Mouse (Mus musculus) forebrain, embryonic 15.5 days (tissue): ENCODE measurements around the gene Olfr323. TPM values are rescaled to one million over a fixed set of nuclear protein-coding genes. Genes with fewer than 3 reads are reported as not detected.

ENCODE experiments used
- ATAC-seq: fragments of 200-750 bp; cut with Nextera tagmentation; replicated peaks from 2 replicates; pipeline ENCODE4 v1.8.0; 2017; ENCODE audit warnings: mild to moderate bottlenecking, moderate TSS enrichment, moderate library complexity
- H3K27ac ChIP-seq: fragments of 300-500 bp; sonication (generic); replicated peaks from 2 replicates; pipeline ENCODE4 v1.5.1; 2015; ENCODE audit warnings: mild to moderate bottlenecking, inconsistent platforms
- H3K27me3 ChIP-seq: fragments of 300-500 bp; sonication (generic); 2 replicates; pipeline ENCODE4 v1.6.1; 2015; ENCODE audit warnings: inconsistent platforms
- H3K36me3 ChIP-seq: fragments of 300-500 bp; sonication (generic); 2 replicates; pipeline ENCODE4 v1.6.1; 2015; ENCODE audit warnings: mild to moderate bottlenecking, inconsistent platforms
- H3K4me1 ChIP-seq: fragments of 300-500 bp; sonication (generic); 2 replicates; pipeline ENCODE4 v1.6.1; 2015; ENCODE audit warnings: inconsistent platforms
- H3K4me2 ChIP-seq: fragments of 300-500 bp; sonication (generic); replicated peaks from 2 replicates; pipeline ENCODE4 v1.6.1; 2015; ENCODE audit warnings: mild to moderate bottlenecking, inconsistent platforms
- H3K4me3 ChIP-seq: fragments of 300-500 bp; sonication (generic); 2 replicates; pipeline ENCODE4 v1.5.1; 2015; ENCODE audit warnings: mild to moderate bottlenecking, inconsistent platforms
- H3K9ac ChIP-seq: fragments of 300-500 bp; sonication (generic); replicated peaks from 2 replicates; pipeline ENCODE4 v1.6.1; 2015; ENCODE audit warnings: mild to moderate bottlenecking, inconsistent platforms
- H3K9me3 ChIP-seq: fragments of 300-500 bp; sonication (generic); 2 replicates; pipeline ENCODE4 v1.6.1; 2016; ENCODE audit warnings: inconsistent platforms
- WGBS: fragments of 180-500 bp; shearing (Covaris S2); methylation state at CpG from one replicate; pipeline ENCODE4 v1.1.7; 2015; ENCODE audit warnings: mixed read lengths; 5-methylcytosine and 5-hydroxymethylcytosine counted together
- polyA plus RNA-seq: library from polyadenylated mRNA; unstranded; fragments of >200 nt; fragmentation: Nextera tagmentation; extraction: Ambion mirVana; gene quantifications from 2 replicates; pipeline ENCODE4 v1.2.1, GENCODE M21; 2015

Gene Olfr323
- polyA plus RNA-seq, 1 experiment from 2014 or later, result not detected

DNA sequence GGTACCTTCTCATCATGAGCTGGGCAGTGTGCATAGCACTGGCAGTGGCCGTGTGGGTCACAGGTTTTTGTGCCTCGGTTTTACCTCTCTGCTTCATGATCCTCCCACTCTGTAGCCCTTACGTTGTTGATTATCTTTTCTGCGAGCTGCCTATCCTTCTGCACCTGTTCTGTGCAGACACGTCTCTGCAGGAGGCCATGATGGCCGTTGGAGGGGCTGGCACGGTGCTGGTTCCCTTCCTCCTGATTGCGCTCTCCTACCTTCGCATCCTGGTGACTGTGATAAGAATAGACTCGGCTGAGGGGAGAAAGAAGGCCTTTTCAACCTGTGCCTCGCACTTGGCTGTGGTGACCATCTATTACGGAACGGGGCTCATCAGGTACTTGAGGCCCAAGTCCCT, 32.5 kb downstream of the Olfr323 start:
- Histone ChIP-seq H3K36me3 (no peaks in the 10 kb centered on the region), H3K4me3 (no peak overlapping the region), H3K4me2 (no peak overlapping the region), H3K9me3 (no peaks in the 10 kb centered on the region), H3K4me1 (no peaks in the 10 kb centered on the region), H3K27ac (no peak overlapping the region), H3K27me3 (no peaks in the 10 kb centered on the region), H3K9ac (no peak overlapping the region)
- ATAC-seq, result no peak
- 90% methylated on average over 13 of the region's 13 CpGs for WGBS

DNA sequence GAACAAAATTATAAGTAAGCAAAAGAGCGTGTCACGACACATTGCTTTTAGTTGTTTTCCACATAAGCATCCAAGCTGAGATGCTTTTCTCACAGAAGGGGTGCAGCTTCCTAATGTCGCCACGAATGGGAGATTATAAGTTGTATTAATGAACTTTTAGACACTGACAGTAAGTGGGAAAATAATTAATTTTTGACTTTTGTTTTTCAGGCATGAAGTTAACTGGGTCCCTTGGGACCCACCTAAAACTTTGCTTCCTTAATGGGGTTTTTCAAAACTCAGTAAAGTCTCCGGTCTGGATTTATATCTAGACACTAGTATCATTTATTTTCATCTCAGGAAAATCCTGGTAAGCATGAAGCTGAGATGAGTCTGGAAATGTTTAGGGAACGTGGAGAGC, 35.5 kb downstream of the Olfr323 start, which contains the start of gene Olfr324:
Gene Olfr324 (plus strand): TSS at position 301 of the 400 bp plus-strand sequence.
- H3K27me3 ChIP-seq, result no peaks in the 10 kb centered on the region
- no peak within 1 kb of the TSS for H3K4me3 ChIP-seq
- H3K9me3 ChIP-seq, result no peaks in the 10 kb centered on the region
- H3K9ac ChIP-seq, result no peak within 1 kb of the TSS
- H3K27ac ChIP-seq, result no peak within 1 kb of the TSS
- no peaks in the 10 kb centered on the region for H3K4me1 ChIP-seq
- 84% methylated on average over 6 of the region's 6 CpGs for WGBS
- no peaks in the 10 kb centered on the region for H3K36me3 ChIP-seq
- no peak for ATAC-seq
- H3K4me2 ChIP-seq, result no peak within 1 kb of the TSS

DNA sequence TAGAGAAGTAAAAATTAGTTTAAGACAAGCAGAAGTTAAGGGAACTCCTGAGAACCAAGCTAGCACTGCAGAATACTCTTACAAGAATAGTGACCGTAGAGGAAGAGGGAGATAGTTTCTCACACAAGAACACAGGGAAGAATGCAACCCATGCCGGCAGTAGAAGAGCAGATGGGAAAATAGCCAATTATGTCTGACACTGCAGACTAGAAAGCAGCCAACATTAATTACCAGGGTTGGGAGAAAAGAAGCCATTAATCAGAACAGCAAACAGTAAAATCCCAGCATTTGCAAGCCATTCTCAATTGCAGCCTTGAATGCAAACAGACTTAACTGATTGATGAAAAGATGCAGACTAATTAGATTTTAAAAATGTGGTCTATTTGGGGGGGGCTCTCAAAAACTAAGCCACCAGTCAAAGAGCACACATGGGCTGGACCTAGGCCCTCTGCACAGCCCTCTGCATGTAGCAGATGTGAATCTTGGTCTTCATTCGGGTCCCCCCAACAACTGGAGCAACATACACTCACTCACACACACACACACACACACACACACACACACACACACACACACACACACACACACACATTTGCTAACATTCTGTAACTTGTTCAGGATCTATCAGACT, 41.6 kb downstream of the Olfr323 start:
- Histone ChIP-seq H3K27ac (peak overlapping the region; percentile 40; the same call in 1 of the 2 replicates), H3K4me1 (peaks cover 12% of the 10 kb centered on the region; the same call in 1 of the 2 replicates), H3K9ac (no peak overlapping the region), H3K4me3 (no peak overlapping the region), H3K4me2 (no peak overlapping the region), H3K27me3 (no peaks in the 10 kb centered on the region), H3K9me3 (no peaks in the 10 kb centered on the region), H3K36me3 (no peaks in the 10 kb centered on the region)
- ATAC-seq, result peak; percentile 51; the same call in 1 of the 2 replicates
- WGBS, result 20% methylated on average over 3 of the region's 3 CpGs

DNA sequence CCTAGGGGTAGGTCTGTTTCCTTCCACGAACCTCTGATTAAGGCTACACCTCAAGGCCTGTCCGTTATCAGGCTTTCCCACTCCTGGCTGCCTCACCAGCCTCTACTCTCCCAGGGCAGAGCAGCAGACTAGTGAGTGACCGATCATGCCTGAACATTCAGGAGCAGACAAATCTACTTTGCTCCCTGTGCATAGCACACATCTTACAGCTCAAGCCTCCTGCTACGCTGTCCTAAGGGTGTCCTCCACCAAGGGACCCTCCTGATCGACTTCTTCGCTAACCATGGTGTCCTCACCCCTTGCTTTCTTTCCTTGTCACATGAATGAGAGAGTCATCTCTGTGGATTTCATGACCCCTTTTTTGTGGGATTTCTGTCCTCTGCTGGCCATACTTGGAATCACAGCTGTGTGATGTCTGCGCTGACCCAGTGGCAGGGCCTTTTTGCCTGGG, 42.4 kb downstream of the Olfr323 start:
- WGBS, result 67% methylated on average over 7 of the region's 7 CpGs
- Histone ChIP-seq H3K4me2 (no peak overlapping the region), H3K27ac (no peak overlapping the region), H3K4me1 (peaks cover 12% of the 10 kb centered on the region; the same call in 1 of the 2 replicates), H3K27me3 (no peaks in the 10 kb centered on the region), H3K4me3 (no peak overlapping the region), H3K9me3 (no peaks in the 10 kb centered on the region), H3K36me3 (no peaks in the 10 kb centered on the region), H3K9ac (no peak overlapping the region)
- ATAC-seq, result no peak

DNA sequence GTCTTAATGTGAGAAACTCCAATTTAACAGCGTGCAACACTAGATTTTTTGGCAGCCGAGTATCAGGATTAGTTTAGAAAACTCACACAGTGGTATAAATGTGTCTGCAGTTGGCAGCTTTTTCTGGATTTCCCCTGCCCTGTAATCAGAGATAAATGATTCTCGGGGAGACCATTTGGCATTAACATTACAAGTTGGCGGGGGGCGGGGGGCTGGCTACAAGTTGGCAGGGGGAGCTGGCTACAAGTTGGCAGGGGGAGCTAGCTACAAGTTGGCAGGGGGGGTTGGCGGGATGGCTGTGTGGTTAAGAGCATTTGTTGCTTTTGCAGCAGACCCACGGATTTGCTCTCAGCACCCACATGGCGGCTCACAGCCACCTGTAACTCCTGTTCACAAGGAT, 51.7 kb downstream of the Olfr323 start:
- Histone ChIP-seq H3K27ac (no peak overlapping the region), H3K36me3 (no peaks in the 10 kb centered on the region), H3K4me3 (no peak overlapping the region), H3K9me3 (no peaks in the 10 kb centered on the region), H3K4me2 (no peak overlapping the region), H3K27me3 (no peaks in the 10 kb centered on the region), H3K4me1 (0 out of 2 replicates have a peak, but pooled peaks cover 6% of the 10 kb centered on the region), H3K9ac (no peak overlapping the region)
- ATAC-seq, result peak; percentile 60; the same call in 1 of the 2 replicates
- WGBS, result 50% methylated on average over 8 of the region's 8 CpGs

DNA sequence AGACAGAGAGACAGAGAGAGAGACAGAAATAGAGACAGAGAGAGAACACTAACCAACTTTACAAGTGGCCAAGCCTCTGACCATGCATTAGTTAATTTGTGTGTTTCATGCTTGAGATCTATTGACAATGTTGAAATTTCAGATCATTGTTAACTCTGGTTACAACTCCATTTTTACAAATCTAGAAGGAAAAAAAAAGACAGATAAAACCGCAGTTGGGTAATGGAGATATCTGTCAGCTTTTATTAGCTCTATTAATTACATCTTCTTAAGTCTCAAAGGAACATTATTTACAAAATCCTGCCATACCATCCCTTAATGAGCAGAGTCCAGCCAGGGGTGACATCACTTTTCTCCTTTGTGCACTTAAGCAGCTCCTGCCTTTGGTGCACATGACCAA, 52.9 kb downstream of the Olfr323 start, which contains the start of gene Olfr325:
Gene Olfr325 (plus strand): TSS at position 301 of the 400 bp plus-strand sequence.
- no peak within 1 kb of the TSS for H3K9ac ChIP-seq
- no peak within 1 kb of the TSS for H3K4me3 ChIP-seq
- H3K4me2 ChIP-seq, result no peak within 1 kb of the TSS
- ATAC-seq, result no peak
- H3K4me1 ChIP-seq, result 0 out of 2 replicates have a peak, but pooled peaks cover 6% of the 10 kb centered on the region
- no peaks in the 10 kb centered on the region for H3K36me3 ChIP-seq
- H3K27ac ChIP-seq, result no peak within 1 kb of the TSS
- WGBS, result 67% methylated on average over 1 of the region's 1 CpGs
- no peaks in the 10 kb centered on the region for H3K9me3 ChIP-seq
- no peaks in the 10 kb centered on the region for H3K27me3 ChIP-seq

Other genes starting within 250 kb of the Olfr323 start
- not detected in 2 replicates for gene 1810065E05Rik, start 209.4 kb downstream of the Olfr323 start, polyA plus RNA-seq
- gene Gm12253, start 197.9 kb downstream of the Olfr323 start, polyA plus RNA-seq, result not detected in 2 replicates
- not detected in 2 replicates for gene Lypd9, start 177.6 kb downstream of the Olfr323 start, polyA plus RNA-seq
- not detected in 2 replicates for gene Olfr30, start 168.2 kb downstream of the Olfr323 start, polyA plus RNA-seq
- not detected in 2 replicates for gene Olfr332, start 137.9 kb downstream of the Olfr323 start, polyA plus RNA-seq
- not detected in 2 replicates for gene Olfr331, start 127.9 kb downstream of the Olfr323 start, polyA plus RNA-seq
- gene Olfr330, start 95.7 kb downstream of the Olfr323 start, polyA plus RNA-seq, result not detected in 2 replicates
- not detected in 2 replicates for gene Olfr329-ps, start 84.1 kb downstream of the Olfr323 start, polyA plus RNA-seq
- 0.10 TPM in 1 of 2 replicates, not detected in the other for gene Olfr328, start 74.9 kb downstream of the Olfr323 start, polyA plus RNA-seq
- not detected in 2 replicates for gene Olfr224, start 59.9 kb downstream of the Olfr323 start, polyA plus RNA-seq
- gene Olfr325, start 52.8 kb downstream of the Olfr323 start, polyA plus RNA-seq, result not detected in 2 replicates
- not detected in 2 replicates for gene Olfr324, start 35.4 kb downstream of the Olfr323 start, polyA plus RNA-seq
- not detected in 2 replicates for gene 2210407C18Rik, start 14.4 kb downstream of the Olfr323 start, polyA plus RNA-seq
- not detected in 2 replicates for gene Trim58, start 10.0 kb upstream of the Olfr323 start, polyA plus RNA-seq
- gene Olfr322, start 28.3 kb upstream of the Olfr323 start, polyA plus RNA-seq, result not detected in 2 replicates
- gene Olfr320, start 50.6 kb upstream of the Olfr323 start, polyA plus RNA-seq, result not detected in 2 replicates
- 0.19 TPM in 1 of 2 replicates, not detected in the other for gene Olfr319, start 68.7 kb upstream of the Olfr323 start, polyA plus RNA-seq
- gene Olfr318, start 93.5 kb upstream of the Olfr323 start, polyA plus RNA-seq, result not detected in 2 replicates
- gene Olfr317, start 108.7 kb upstream of the Olfr323 start, polyA plus RNA-seq, result 0.06 and 0.10 TPM in 2 replicates
- 0.08 TPM in 1 of 2 replicates, not detected in the other for gene Olfr316, start 122.2 kb upstream of the Olfr323 start, polyA plus RNA-seq
- not detected in 2 replicates for gene Olfr315, start 142.7 kb upstream of the Olfr323 start, polyA plus RNA-seq
- not detected in 2 replicates for gene Olfr314, start 152.5 kb upstream of the Olfr323 start, polyA plus RNA-seq
- gene Fam183b, start 171.5 kb upstream of the Olfr323 start, polyA plus RNA-seq, result 4.9 and 8.4 TPM in 2 replicates
- not detected in 2 replicates for gene Olfr313, start 184.5 kb upstream of the Olfr323 start, polyA plus RNA-seq
- gene Olfr312, start 198.7 kb upstream of the Olfr323 start, polyA plus RNA-seq, result not detected in 2 replicates
- not detected in 2 replicates for gene Olfr311, start 208.8 kb upstream of the Olfr323 start, polyA plus RNA-seq
- 22.9 TPM in 2 replicates for gene Gm12258, start 216.7 kb upstream of the Olfr323 start, polyA plus RNA-seq
- gene 2810021J22Rik, start 236.7 kb upstream of the Olfr323 start, polyA plus RNA-seq, result 11.5 and 11.6 TPM in 2 replicates